Mouse (Mus musculus) forebrain, embryonic 13.5 days (tissue): ENCODE measurements around the gene Acvr1. TPM values are rescaled to one million over a fixed set of nuclear protein-coding genes. Genes with fewer than 3 reads are reported as not detected.

ENCODE experiments used
- ATAC-seq: fragments of 200-750 bp; cut with Nextera tagmentation; 2 replicates; pipeline ENCODE4 v1.8.0; 2017
- H3K27ac ChIP-seq: fragments of 300-500 bp; sonication (generic); 2 replicates; pipeline ENCODE4 v1.5.1; 2015; ENCODE audit warnings: inconsistent platforms, mild to moderate bottlenecking, moderate library complexity
- H3K27me3 ChIP-seq: fragments of 300-500 bp; sonication (generic); 2 replicates; pipeline ENCODE4 v1.6.1; 2015; ENCODE audit warnings: mild to moderate bottlenecking, inconsistent platforms
- H3K36me3 ChIP-seq: fragments of 300-500 bp; sonication (generic); 2 replicates; pipeline ENCODE4 v1.6.1; 2015; ENCODE audit warnings: mild to moderate bottlenecking, inconsistent platforms; ENCODE audit not compliant: poor library complexity, severe bottlenecking
- H3K4me1 ChIP-seq: fragments of 300-500 bp; sonication (generic); 2 replicates; pipeline ENCODE4 v1.6.1; 2015; ENCODE audit warnings: inconsistent platforms
- H3K4me2 ChIP-seq: fragments of 300-500 bp; sonication (generic); 2 replicates; pipeline ENCODE4 v1.6.1; 2015; ENCODE audit warnings: inconsistent platforms, mild to moderate bottlenecking, moderate library complexity
- H3K4me3 ChIP-seq: fragments of 300-500 bp; sonication (generic); 2 replicates; pipeline ENCODE4 v1.5.1; 2015; ENCODE audit warnings: mild to moderate bottlenecking, inconsistent platforms
- H3K9ac ChIP-seq: fragments of 300-500 bp; sonication (generic); 2 replicates; pipeline ENCODE4 v1.6.1; 2015; ENCODE audit warnings: mild to moderate bottlenecking, inconsistent platforms
- H3K9me3 ChIP-seq: fragments of 300-500 bp; sonication (generic); replicated peaks from 2 replicates; pipeline ENCODE4 v1.6.1; 2016; ENCODE audit warnings: inconsistent platforms
- WGBS: fragments of 180-500 bp; shearing (Covaris S2); methylation state at CpG from one replicate; pipeline ENCODE4 v1.1.7; 2015; 5-methylcytosine and 5-hydroxymethylcytosine counted together
- polyA plus RNA-seq: library from polyadenylated mRNA; unstranded; fragments of >200 nt; fragmentation: Nextera tagmentation; extraction: Ambion mirVana; gene quantifications from 2 replicates; pipeline ENCODE4 v1.2.1, GENCODE M21; 2015

The Acvr1 gene
- polyA plus RNA-seq, 1 experiment from 2014 or later = 4.6 TPM

GRCm38 (mm10) chr2:58551866-58552265 lies 15.1 kb downstream of the Acvr1 start:
- Histone ChIP-seq H3K9me3 (no peaks in the 10 kb centered on the region), H3K4me2 (no peak overlapping the region), H3K4me1 (peaks cover 36% of the 10 kb centered on the region), H3K27me3 (no peaks in the 10 kb centered on the region), H3K9ac (no peak overlapping the region), H3K27ac (no peak overlapping the region), H3K4me3 (no peak overlapping the region), H3K36me3 (no peaks in the 10 kb centered on the region)
- ATAC-seq = no peak
- WGBS = 32% methylated on average over 6 of the region's 6 CpGs

- 68% methylated on average over 9 of the region's 9 CpGs for WGBS
- no peak overlapping the region for H3K4me2 ChIP-seq
- H3K27me3 ChIP-seq = no peaks in the 10 kb centered on the region
- no peak overlapping the region for H3K4me3 ChIP-seq
- H3K27ac ChIP-seq = no peak overlapping the region
- no peak overlapping the region for H3K9ac ChIP-seq
- peaks cover 36% of the 10 kb centered on the region for H3K4me1 ChIP-seq
- no peaks in the 10 kb centered on the region for H3K36me3 ChIP-seq
- H3K9me3 ChIP-seq = no peaks in the 10 kb centered on the region
- peak; percentile 69 for ATAC-seq
Observed at GRCm38 (mm10) chr2:58550488-58550887, 16.5 kb downstream of the Acvr1 start.

GRCm38 (mm10) chr2:58549960-58550359 lies 17.0 kb downstream of the Acvr1 start:
- 55% methylated on average over 6 of the region's 6 CpGs for WGBS
- Histone ChIP-seq H3K9ac (no peak overlapping the region), H3K27ac (no peak overlapping the region), H3K36me3 (no peaks in the 10 kb centered on the region), H3K9me3 (no peaks in the 10 kb centered on the region), H3K4me1 (peaks cover 36% of the 10 kb centered on the region), H3K27me3 (no peaks in the 10 kb centered on the region), H3K4me2 (no peak overlapping the region), H3K4me3 (no peak overlapping the region)
- ATAC-seq = no peak

- no peak for ATAC-seq
- Histone ChIP-seq H3K4me1 (peaks cover 31% of the 10 kb centered on the region), H3K27ac (no peak overlapping the region), H3K4me3 (no peak overlapping the region), H3K36me3 (no peaks in the 10 kb centered on the region), H3K9me3 (no peaks in the 10 kb centered on the region), H3K27me3 (no peaks in the 10 kb centered on the region), H3K9ac (no peak overlapping the region), H3K4me2 (no peak overlapping the region)
- 79% methylated on average over 7 of the region's 7 CpGs for WGBS
Observed at GRCm38 (mm10) chr2:58548943-58549342, 18.0 kb downstream of the Acvr1 start.

GRCm38 (mm10) chr2:58546264-58546663 lies 20.7 kb downstream of the Acvr1 start:
- Histone ChIP-seq H3K4me2 (no peak overlapping the region), H3K27ac (no peak overlapping the region), H3K36me3 (no peaks in the 10 kb centered on the region), H3K9me3 (no peaks in the 10 kb centered on the region), H3K4me1 (peaks cover 14% of the 10 kb centered on the region), H3K9ac (no peak overlapping the region), H3K4me3 (no peak overlapping the region), H3K27me3 (no peaks in the 10 kb centered on the region)
- no peak for ATAC-seq
- 93% methylated on average over 7 of the region's 7 CpGs for WGBS

- ATAC-seq = no peak
Observed at GRCm38 (mm10) chr2:58544368-58544767, 22.6 kb downstream of the Acvr1 start.

GRCm38 (mm10) chr2:58543252-58543651 lies 23.7 kb downstream of the Acvr1 start:
- no peak overlapping the region for H3K9ac ChIP-seq
- no peaks in the 10 kb centered on the region for H3K4me1 ChIP-seq
- no peaks in the 10 kb centered on the region for H3K9me3 ChIP-seq
- no peak overlapping the region for H3K4me2 ChIP-seq
- H3K4me3 ChIP-seq = no peak overlapping the region
- ATAC-seq = no peak
- H3K36me3 ChIP-seq = no peaks in the 10 kb centered on the region
- H3K27ac ChIP-seq = no peak overlapping the region
- H3K27me3 ChIP-seq = no peaks in the 10 kb centered on the region
- WGBS = 70% methylated on average over 5 of the region's 5 CpGs

More at GRCm38 (mm10) chr2:58544368-58544767, 22.6 kb downstream of the Acvr1 start:
- H3K4me2 ChIP-seq = no peak overlapping the region
- H3K4me3 ChIP-seq = no peak overlapping the region
- no peaks in the 10 kb centered on the region for H3K27me3 ChIP-seq
- no peaks in the 10 kb centered on the region for H3K9me3 ChIP-seq
- no peaks in the 10 kb centered on the region for H3K4me1 ChIP-seq
- no peak overlapping the region for H3K27ac ChIP-seq
- H3K36me3 ChIP-seq = no peaks in the 10 kb centered on the region
- no peak overlapping the region for H3K9ac ChIP-seq
- 97% methylated on average over 6 of the region's 6 CpGs for WGBS

GRCm38 (mm10) chr2:58538196-58538595 lies 28.8 kb downstream of the Acvr1 start:
- no peak for ATAC-seq
- H3K9me3 ChIP-seq = no peaks in the 10 kb centered on the region
- H3K9ac ChIP-seq = no peak overlapping the region
- no peak overlapping the region for H3K4me2 ChIP-seq
- no peak overlapping the region for H3K4me3 ChIP-seq
- H3K36me3 ChIP-seq = no peaks in the 10 kb centered on the region
- H3K27ac ChIP-seq = no peak overlapping the region
- 50% methylated on average over 6 of the region's 6 CpGs for WGBS
- H3K27me3 ChIP-seq = no peaks in the 10 kb centered on the region
- H3K4me1 ChIP-seq = peaks cover 22% of the 10 kb centered on the region

- Histone ChIP-seq H3K27me3 (no peaks in the 10 kb centered on the region), H3K9ac (no peak overlapping the region), H3K36me3 (no peaks in the 10 kb centered on the region), H3K27ac (no peak overlapping the region), H3K9me3 (no peaks in the 10 kb centered on the region), H3K4me2 (no peak overlapping the region), H3K4me3 (no peak overlapping the region), H3K4me1 (peaks cover 36% of the 10 kb centered on the region)
- no peak for ATAC-seq
- WGBS = 95% methylated on average over 3 of the region's 3 CpGs
Observed at GRCm38 (mm10) chr2:58536796-58537195, 30.2 kb downstream of the Acvr1 start.

GRCm38 (mm10) chr2:58535233-58535632 lies 31.7 kb downstream of the Acvr1 start:
- no peak overlapping the region for H3K4me2 ChIP-seq
- H3K9ac ChIP-seq = no peak overlapping the region
- no peak overlapping the region for H3K4me3 ChIP-seq
- H3K27me3 ChIP-seq = no peaks in the 10 kb centered on the region
- H3K27ac ChIP-seq = no peak overlapping the region
- no peaks in the 10 kb centered on the region for H3K36me3 ChIP-seq
- ATAC-seq = no peak
- H3K4me1 ChIP-seq = peaks cover 51% of the 10 kb centered on the region
- H3K9me3 ChIP-seq = no peaks in the 10 kb centered on the region
- WGBS = 89% methylated on average over 8 of the region's 8 CpGs

- WGBS = 57% methylated on average over 4 of the region's 4 CpGs
Observed at GRCm38 (mm10) chr2:58534379-58534778, 32.6 kb downstream of the Acvr1 start.

GRCm38 (mm10) chr2:58533521-58534001 lies 33.4 kb downstream of the Acvr1 start:
- H3K36me3 ChIP-seq = no peaks in the 10 kb centered on the region
- WGBS = 10% methylated on average over 7 of the region's 7 CpGs
- H3K4me1 ChIP-seq = peaks cover 63% of the 10 kb centered on the region
- H3K4me3 ChIP-seq = no peak overlapping the region
- peak; percentile 63; the same call in 1 of the 2 replicates for ATAC-seq
- peak overlapping the region; percentile 86 for H3K27ac ChIP-seq
- H3K9me3 ChIP-seq = no peaks in the 10 kb centered on the region
- H3K9ac ChIP-seq = no peak overlapping the region
- peak overlapping the region; percentile 12 for H3K4me2 ChIP-seq
- no peaks in the 10 kb centered on the region for H3K27me3 ChIP-seq

More at GRCm38 (mm10) chr2:58534379-58534778, 32.6 kb downstream of the Acvr1 start:
- H3K4me3 ChIP-seq = no peak overlapping the region
- ATAC-seq = no peak
- H3K27me3 ChIP-seq = no peaks in the 10 kb centered on the region
- peaks cover 60% of the 10 kb centered on the region for H3K4me1 ChIP-seq
- no peak overlapping the region for H3K9ac ChIP-seq
- peak overlapping the region; percentile 86 for H3K27ac ChIP-seq
- H3K9me3 ChIP-seq = no peaks in the 10 kb centered on the region
- H3K4me2 ChIP-seq = no peak overlapping the region
- H3K36me3 ChIP-seq = no peaks in the 10 kb centered on the region

- Histone ChIP-seq H3K9ac (no peak overlapping the region), H3K4me2 (peak overlapping the region; percentile 36), H3K27ac (peak overlapping the region; percentile 77), H3K36me3 (no peaks in the 10 kb centered on the region), H3K27me3 (no peaks in the 10 kb centered on the region), H3K9me3 (no peaks in the 10 kb centered on the region), H3K4me1 (peaks cover 63% of the 10 kb centered on the region), H3K4me3 (0 out of 2 replicates have a peak overlapping the region, but pooled peaks have one; percentile 9)
- peak; percentile 94 for ATAC-seq
- WGBS = 10% methylated on average over 10 of the region's 10 CpGs
Observed at GRCm38 (mm10) chr2:58532260-58532850, 34.6 kb downstream of the Acvr1 start.
